Mouse (Mus musculus): Measurements from ENCODE around the gene Gcm1.

GRCm38 (mm10) chr9:78084341-78084740, 32.6 kb downstream of the Gcm1 start:
- TF ChIP-seq CTCF (IDR thresholded peaks at IDR 0.05; ENCODE audit: low read depth), result no peak
- no peak for TF ChIP-seq EP300 (IDR thresholded peaks at IDR 0.05; ENCODE audit: low read depth)
